Mouse (Mus musculus) liver, postnatal 0 days (tissue): Measurements from ENCODE around the gene Ppil2. TPM values are rescaled to one million over a fixed set of nuclear protein-coding genes. Genes with fewer than 3 reads are reported as not detected.

ENCODE experiments used
- ATAC-seq: fragments of 200-750 bp; cut with Nextera tagmentation; 2 replicates; pipeline ENCODE4 v1.8.0; 2017; ENCODE audit warnings: mild to moderate bottlenecking, moderate library complexity
- DNase-seq: peaks from one replicate; pipeline ENCODE4 v3.0.0-alpha.2; 2016
- H3K27ac ChIP-seq: fragments of 300-500 bp; sonication (generic); 2 replicates; pipeline ENCODE4 v1.5.1; 2014; ENCODE audit warnings: antibody characterized with exemption, moderate library complexity, mild to moderate bottlenecking, low read depth
- H3K27me3 ChIP-seq: fragments of 300-500 bp; sonication (generic); 2 replicates; pipeline ENCODE4 v1.6.1; 2014; ENCODE audit warnings: low read length, control low read depth, mixed read lengths; ENCODE audit not compliant: insufficient read depth
- H3K36me3 ChIP-seq: fragments of 300-500 bp; sonication (generic); replicated peaks from 2 replicates; pipeline ENCODE4 v1.6.1; 2014; ENCODE audit warnings: mild to moderate bottlenecking, control low read depth, low read length, moderate library complexity, mixed read lengths; ENCODE audit not compliant: insufficient read depth
- H3K4me1 ChIP-seq: fragments of 300-500 bp; sonication (generic); 2 replicates; pipeline ENCODE4 v1.6.1; 2014; ENCODE audit warnings: antibody characterized with exemption, mild to moderate bottlenecking, control low read depth; ENCODE audit not compliant: insufficient read depth
- H3K4me2 ChIP-seq: fragments of 300-500 bp; sonication (generic); 2 replicates; pipeline ENCODE4 v1.6.1; 2014; ENCODE audit warnings: low read depth, mild to moderate bottlenecking, low read length, moderate library complexity, mixed read lengths
- H3K4me3 ChIP-seq: fragments of 300-500 bp; sonication (generic); 2 replicates; pipeline ENCODE4 v1.5.1; 2014; ENCODE audit warnings: low read depth, low read length
- H3K9ac ChIP-seq: fragments of 300-500 bp; sonication (generic); replicated peaks from 2 replicates; pipeline ENCODE4 v1.6.1; 2014; ENCODE audit warnings: mild to moderate bottlenecking, moderate library complexity
- H3K9me3 ChIP-seq: fragments of 300-500 bp; sonication (generic); 2 replicates; pipeline ENCODE4 v1.6.1; 2016; ENCODE audit warnings: mild to moderate bottlenecking, control low read depth, low read length, mixed read lengths
- CTCF ChIP-seq: sonication (generic); IDR thresholded peaks from 2 replicates; pipeline ENCODE4 v1.5.1; 2016; ENCODE audit warnings: antibody characterized with exemption, low read depth
- EP300 ChIP-seq: IDR thresholded peaks from 2 replicates; pipeline ENCODE4 v1.6.1; 2016; ENCODE audit warnings: antibody characterized with exemption, low read depth, mild to moderate bottlenecking
- WGBS: fragments of 180-500 bp; shearing (Covaris S2); extraction: QIAGEN DNeasy Blood & Tissue Kit; methylation state at CpG from one replicate; pipeline ENCODE4 v1.1.7; 2014; ENCODE audit not compliant: insufficient replicate concordance; 5-methylcytosine and 5-hydroxymethylcytosine counted together
- polyA plus RNA-seq: library from polyadenylated mRNA; unstranded; fragments of >200 nt; fragmentation: Nextera tagmentation; extraction: Ambion mirVana; gene quantifications from 2 replicates; pipeline ENCODE4 v1.2.1, GENCODE M21; 2015

The Ppil2 gene
- 32.6 and 34.1 TPM in 2 replicates for polyA plus RNA-seq

DNA sequence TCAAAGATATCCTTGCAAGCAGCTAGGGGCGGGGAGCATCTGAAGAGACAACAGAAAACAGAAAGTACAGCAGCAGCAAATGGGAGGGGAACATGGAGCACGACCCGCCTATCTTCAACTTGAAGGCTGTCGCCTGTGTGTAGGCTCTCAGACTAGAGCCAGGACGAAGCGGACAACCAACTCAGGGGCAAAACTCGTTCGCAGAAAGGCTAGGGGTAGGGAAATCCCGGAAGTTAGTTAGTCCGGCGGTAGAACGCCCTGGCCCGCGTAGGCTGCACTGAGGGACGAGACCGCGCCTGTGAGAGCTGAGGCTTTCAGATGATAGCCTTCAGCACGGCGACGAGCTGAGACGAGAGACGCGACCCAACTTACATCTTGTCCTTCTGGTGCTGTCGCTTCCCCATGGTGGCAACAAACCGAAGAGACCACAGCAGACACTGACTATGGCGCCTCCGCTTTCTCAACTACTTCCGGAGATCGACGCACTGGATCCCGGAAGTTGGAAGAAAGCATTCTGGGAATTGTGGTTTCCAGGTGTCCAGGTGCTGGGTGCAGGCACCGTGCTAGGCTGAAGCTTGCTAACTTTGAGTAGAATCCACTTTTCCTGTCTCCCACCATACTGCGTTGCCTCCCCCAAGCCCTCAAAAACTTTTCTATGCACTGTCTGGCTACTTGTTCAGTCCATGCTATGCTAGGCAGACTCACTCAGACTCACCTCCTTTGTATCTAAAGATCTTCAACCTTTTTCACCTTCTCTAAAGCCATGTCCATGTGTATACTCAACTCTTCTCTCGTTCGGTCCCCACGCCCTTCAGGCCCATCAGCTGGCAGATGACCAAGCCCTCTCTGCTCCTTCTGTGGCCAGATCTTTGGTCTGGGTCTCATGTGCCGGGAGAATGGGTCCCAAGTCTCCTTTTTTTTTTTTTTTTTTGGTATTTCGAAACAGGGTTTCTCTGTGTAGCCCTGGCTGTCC lies at the start of gene Ppil2:
Gene Ppil2 (minus strand): TSS at position 487 of the 973 bp plus-strand sequence.
- ATAC-seq (peak; percentile 92), DNase-seq (peak; percentile 77)
- H3K4me1 ChIP-seq = peaks cover 7% of the 10 kb centered on the region
- H3K27ac ChIP-seq = peak within 1 kb of the TSS; percentile 92
- peak within 1 kb of the TSS; percentile 78 for H3K4me2 ChIP-seq
- 6% methylated on average over 38 of the region's 38 CpGs for WGBS
- peak within 1 kb of the TSS; percentile 96 for H3K9ac ChIP-seq
- TF ChIP-seq CTCF (no peak), EP300 (no peak)
- peak within 1 kb of the TSS; percentile 99 for H3K4me3 ChIP-seq
- no peaks in the 10 kb centered on the region for H3K27me3 ChIP-seq
- peaks cover 16% of the 10 kb centered on the region for H3K36me3 ChIP-seq
- H3K9me3 ChIP-seq = no peaks in the 10 kb centered on the region

- 89% methylated on average over 2 of the region's 2 CpGs for WGBS
- DNase-seq (no peak), ATAC-seq (no peak)
- no peak for TF ChIP-seq CTCF
- TF ChIP-seq EP300 = no peak
- no peaks in the 10 kb centered on the region for H3K27me3 ChIP-seq
- H3K9me3 ChIP-seq = no peaks in the 10 kb centered on the region
- H3K9ac ChIP-seq = no peak overlapping the region
- H3K4me1 ChIP-seq = no peaks in the 10 kb centered on the region
- no peak overlapping the region for H3K4me2 ChIP-seq
- no peak overlapping the region for H3K4me3 ChIP-seq
- H3K27ac ChIP-seq = no peak overlapping the region
- H3K36me3 ChIP-seq = peaks cover 46% of the 10 kb centered on the region
These were observed 43.3 kb upstream of the Ppil2 start for GRCm38 (mm10) chr16:17154346-17154745.

- no peak for TF ChIP-seq CTCF
- no peak for TF ChIP-seq EP300
- no peak overlapping the region for H3K9ac ChIP-seq
- H3K27me3 ChIP-seq = no peaks in the 10 kb centered on the region
- H3K36me3 ChIP-seq = peaks cover 23% of the 10 kb centered on the region
- H3K4me2 ChIP-seq = no peak overlapping the region
- no peak for DNase-seq
- no peak overlapping the region for H3K27ac ChIP-seq
- no peaks in the 10 kb centered on the region for H3K9me3 ChIP-seq
- H3K4me1 ChIP-seq = peaks cover 14% of the 10 kb centered on the region
- H3K4me3 ChIP-seq = no peak overlapping the region
- no peak for ATAC-seq
- 95% methylated on average over 4 of the region's 4 CpGs for WGBS
These were observed 40.8 kb upstream of the Ppil2 start for GRCm38 (mm10) chr16:17151874-17152273.

DNA sequence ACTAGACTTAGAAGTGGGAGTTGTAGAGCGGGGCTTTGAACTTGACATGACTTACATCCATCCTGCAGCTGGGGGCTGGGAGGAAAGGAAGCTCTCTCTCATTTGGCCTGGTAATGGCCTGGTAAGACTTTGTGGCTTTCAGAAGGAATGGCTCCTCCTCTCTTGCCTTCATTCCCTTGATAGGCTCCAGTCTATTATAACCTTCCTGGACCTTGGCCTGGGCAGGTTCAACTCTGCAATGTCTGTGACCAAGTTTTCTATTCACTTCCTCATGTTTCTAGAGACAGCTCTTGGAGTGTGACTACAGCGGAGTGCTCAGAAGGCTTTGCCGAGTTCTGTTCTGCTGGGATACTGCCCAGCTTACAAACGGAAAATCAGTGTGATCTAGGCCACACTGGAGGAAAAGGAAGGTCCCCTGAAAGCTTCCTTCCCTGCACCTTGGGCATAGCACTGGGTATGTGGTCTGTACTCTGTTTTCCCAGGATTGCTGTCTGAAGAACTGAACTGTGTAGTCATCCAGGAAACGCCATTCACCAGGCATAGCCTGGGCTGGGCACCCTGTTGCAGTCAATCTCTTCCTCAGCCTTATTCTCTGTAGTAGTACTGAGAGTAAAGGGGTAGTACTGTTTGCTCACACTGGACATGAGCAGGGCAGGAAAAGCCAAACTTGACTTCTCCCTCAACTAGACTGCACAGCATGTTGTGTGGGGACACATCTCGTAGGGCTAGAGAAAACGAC lies 39.6 kb upstream of the Ppil2 start:
- Histone ChIP-seq H3K4me3 (no peak overlapping the region), H3K4me1 (peaks cover 15% of the 10 kb centered on the region), H3K4me2 (no peak overlapping the region), H3K9ac (no peak overlapping the region), H3K27ac (no peak overlapping the region), H3K27me3 (no peaks in the 10 kb centered on the region), H3K36me3 (peaks cover 17% of the 10 kb centered on the region), H3K9me3 (no peaks in the 10 kb centered on the region)
- WGBS = 78% methylated on average over 7 of the region's 7 CpGs
- TF ChIP-seq CTCF = no peak
- TF ChIP-seq EP300 = no peak
- DNase-seq (no peak), ATAC-seq (no peak)

DNA sequence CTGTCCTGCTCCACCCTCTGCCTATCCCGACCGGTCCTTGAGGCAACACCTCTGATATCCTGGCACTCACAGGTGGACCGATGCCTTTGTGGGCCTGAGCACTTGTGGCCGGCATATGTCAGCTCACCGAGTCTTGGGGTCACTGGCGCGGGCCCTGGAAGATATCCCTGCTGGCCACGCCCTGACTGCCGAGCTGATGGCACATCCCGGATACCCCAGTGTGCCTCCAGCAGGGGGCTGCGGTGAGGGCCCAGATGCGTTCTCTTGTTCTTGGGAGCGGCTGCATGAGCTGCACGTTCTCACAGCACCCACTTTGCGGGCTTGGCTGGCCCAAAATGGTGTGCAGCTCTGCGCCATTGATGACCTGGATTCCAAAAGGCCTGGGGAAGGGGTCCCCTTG lies 37.0 kb upstream of the Ppil2 start:
- H3K4me3 ChIP-seq = peak overlapping the region; percentile 58
- H3K27ac ChIP-seq = no peak overlapping the region
- no peak overlapping the region for H3K9ac ChIP-seq
- 7% methylated on average over 16 of the region's 16 CpGs for WGBS
- peak; percentile 55 for DNase-seq
- TF ChIP-seq EP300 (no peak), CTCF (peak; percentile 52)
- H3K36me3 ChIP-seq = no peaks in the 10 kb centered on the region; the same call in 1 of the 2 replicates
- H3K27me3 ChIP-seq = no peaks in the 10 kb centered on the region
- peak; percentile 38 for ATAC-seq
- peak overlapping the region; percentile 99 for H3K4me2 ChIP-seq
- H3K4me1 ChIP-seq = peaks cover 15% of the 10 kb centered on the region
- H3K9me3 ChIP-seq = no peaks in the 10 kb centered on the region

- ATAC-seq (peak; percentile 20), DNase-seq (peak; percentile 51)
- H3K27ac ChIP-seq = no peak overlapping the region
- H3K9me3 ChIP-seq = no peaks in the 10 kb centered on the region
- TF ChIP-seq EP300 = no peak
- TF ChIP-seq CTCF = no peak
- no peaks in the 10 kb centered on the region for H3K36me3 ChIP-seq
- WGBS = under 1% methylated on average over 41 of the region's 41 CpGs
- peak overlapping the region; percentile 99 for H3K4me2 ChIP-seq
- H3K4me3 ChIP-seq = peak overlapping the region; percentile 58
- H3K9ac ChIP-seq = peak overlapping the region; percentile 46
- H3K4me1 ChIP-seq = peaks cover 15% of the 10 kb centered on the region
- no peaks in the 10 kb centered on the region for H3K27me3 ChIP-seq
These were observed 36.4 kb upstream of the Ppil2 start for GRCm38 (mm10) chr16:17147391-17147929.
